8 mouse cellular contexts compared by ENCODE assay signal in genomic region chr7:90386885-90387459, GRCm38 (mm10). TPM values are rescaled to one million over a fixed set of nuclear protein-coding genes. Genes with fewer than 3 reads are reported as not detected.
DNase-seq lines count a peak whose midpoint lies in the region; ATAC-seq lines count a peak whose summit lies in the region.

No protein-coding gene starts in this region.

- H3K4me3 ChIP-seq in intestine, embryonic 14.5 days (ENCODE audit: low read depth, low read length), result no peak overlapping the region
- H3K4me3 ChIP-seq in intestine, embryonic 16.5 days (ENCODE audit: low read length), result no peak overlapping the region
- peak overlapping the region; percentile 41 for H3K4me3 ChIP-seq in forebrain, embryonic 10.5 days

- no peaks in the 10 kb centered on the region for H3K9me3 ChIP-seq in intestine, embryonic 14.5 days (ENCODE audit: control insufficient read depth, low read length)
- H3K9me3 ChIP-seq in intestine, embryonic 16.5 days (ENCODE audit: control insufficient read depth, low read length), result no peaks in the 10 kb centered on the region
- H3K9me3 ChIP-seq in forebrain, embryonic 10.5 days, result no peaks in the 10 kb centered on the region

- intact Hi-C loops in heart, postnatal 14 days (cut with DNase I), result no loop called here
- intact Hi-C loops in left cerebral cortex, postnatal 25 days (cut with DNase I), result no loop called here

- no peaks in the 10 kb centered on the region for H3K36me3 ChIP-seq in intestine, embryonic 14.5 days (ENCODE audit: control insufficient read depth, insufficient read depth, low read length)
- H3K36me3 ChIP-seq in intestine, embryonic 16.5 days (ENCODE audit: control insufficient read depth, insufficient read depth, low read length), result no peaks in the 10 kb centered on the region
- H3K36me3 ChIP-seq in forebrain, embryonic 10.5 days (replicated peaks), result no peaks in the 10 kb centered on the region

- ATAC-seq in intestine, embryonic 14.5 days (replicated peaks; ENCODE audit: low FRiP score, low TSS enrichment, low read depth), result no peak
- ATAC-seq in intestine, embryonic 16.5 days, result no peak
- no peak for ATAC-seq in CD4-positive, CD25-positive, alpha-beta regulatory T cell, adult 4 months

- no peak overlapping the region for H3K27ac ChIP-seq in intestine, embryonic 14.5 days (ENCODE audit: low read depth)
- no peak overlapping the region for H3K27ac ChIP-seq in intestine, embryonic 16.5 days (ENCODE audit: low read length)
- H3K27ac ChIP-seq in forebrain, embryonic 10.5 days, result no peak overlapping the region

- no peak overlapping the region for H3K9ac ChIP-seq in intestine, embryonic 14.5 days (ENCODE audit: low read length)
- no peak overlapping the region for H3K9ac ChIP-seq in intestine, embryonic 16.5 days (ENCODE audit: low read depth, low read length)

- H3K27me3 ChIP-seq in intestine, embryonic 14.5 days (replicated peaks; ENCODE audit: control insufficient read depth, insufficient read depth, low read length), result no peaks in the 10 kb centered on the region
- H3K27me3 ChIP-seq in intestine, embryonic 16.5 days (replicated peaks; ENCODE audit: control insufficient read depth, insufficient read depth, low read length), result no peaks in the 10 kb centered on the region
- no peaks in the 10 kb centered on the region for H3K27me3 ChIP-seq in forebrain, embryonic 10.5 days (ENCODE audit: poor library complexity, severe bottlenecking)

- peak overlapping the region; percentile 8; the same call in 1 of the 2 replicates for H3K4me2 ChIP-seq in intestine, embryonic 14.5 days (ENCODE audit: low read length)
- no peak overlapping the region for H3K4me2 ChIP-seq in intestine, embryonic 16.5 days (ENCODE audit: low read depth, low read length)

- no peak for DNase-seq in intestine, embryonic 14.5 days (ENCODE audit: low spot score)
- DNase-seq in forebrain, embryonic 10.5 days (ENCODE audit: extremely low spot score, low spot score), result peak; percentile 23
- DNase-seq in heart, postnatal 14 days, result peak; percentile 22 to 26
- peak; percentile 61 to 89 for DNase-seq in left cerebral cortex, postnatal 25 days (ENCODE audit: low spot score in 2 of 2)
- peak; percentile 67 for DNase-seq in right cerebral cortex, postnatal 25 days
- no peak for DNase-seq in thymus, adult 18-20 months

- 16% methylated on average over 8 of the region's 8 CpGs for WGBS in intestine, embryonic 14.5 days
- 8% methylated on average over 8 of the region's 8 CpGs for WGBS in intestine, embryonic 16.5 days
- WGBS in forebrain, embryonic 10.5 days, result 4% methylated on average over 8 of the region's 8 CpGs

- no peaks in the 10 kb centered on the region for H3K4me1 ChIP-seq in intestine, embryonic 14.5 days (replicated peaks; ENCODE audit: control insufficient read depth, insufficient read depth, low read length)
- H3K4me1 ChIP-seq in intestine, embryonic 16.5 days (ENCODE audit: control insufficient read depth, insufficient read depth, low read length), result no peaks in the 10 kb centered on the region
- peaks cover 23% of the 10 kb centered on the region for H3K4me1 ChIP-seq in forebrain, embryonic 10.5 days

RNA-seq across cellular contexts. Expression of gene Ccdc89, which starts 39.4 kb away (rescaled TPM):
- 1.3 and 1.6 TPM in 2 replicates for polyA plus RNA-seq in intestine, embryonic 14.5 days (2014; fragmentation: Nextera tagmentation; extraction: Ambion mirVana)
- polyA plus RNA-seq in intestine, embryonic 16.5 days (2015; fragmentation: Nextera tagmentation; extraction: Ambion mirVana), result 0.54 and 1.1 TPM in 2 replicates
- 2.4 and 2.5 TPM in 2 replicates for polyA plus RNA-seq in forebrain, embryonic 10.5 days (2016; fragmentation: Nextera tagmentation; extraction: Ambion mirVana)
- under 1 TPM in 1 of 2 experiments, not detected in 1; 0.29 TPM for total RNA-seq in heart, postnatal 14 days (2021)
- total RNA-seq in left cerebral cortex, postnatal 25 days (2021), result under 1 TPM; 0.71 to 0.78 TPM
- polyA plus RNA-seq in CD4-positive, CD25-positive, alpha-beta regulatory T cell, adult 4 months (2017; shearing (Covaris generic)), result not detected

RNA-seq across cellular contexts. Expression of gene Crebzf, which starts 55.6 kb away (rescaled TPM):
- 38.2 and 43.7 TPM in 2 replicates for polyA plus RNA-seq in intestine, embryonic 14.5 days (2014; fragmentation: Nextera tagmentation; extraction: Ambion mirVana)
- polyA plus RNA-seq in intestine, embryonic 16.5 days (2015; fragmentation: Nextera tagmentation; extraction: Ambion mirVana), result 11.5 and 11.7 TPM in 2 replicates
- polyA plus RNA-seq in forebrain, embryonic 10.5 days (2016; fragmentation: Nextera tagmentation; extraction: Ambion mirVana), result 21.8 and 24.2 TPM in 2 replicates
- 10 to 100 TPM; 26.1 to 27.9 TPM for total RNA-seq in heart, postnatal 14 days (2021)
- total RNA-seq in left cerebral cortex, postnatal 25 days (2021), result 10 to 100 TPM; 78.1 to 84.6 TPM
- 10 to 100 TPM; 13.7 to 29.0 TPM for polyA plus RNA-seq in CD4-positive, CD25-positive, alpha-beta regulatory T cell, adult 4 months (2017; shearing (Covaris generic))

Comparison
In these comparisons a context has a peak if more than half of its experiments do, and no peak if none do; other contexts are left out.
1. DNase-seq: peak in forebrain, embryonic 10.5 days (single experiment), heart, postnatal 14 days (2 of 2), left cerebral cortex, postnatal 25 days (2 of 2) and right cerebral cortex, postnatal 25 days (single experiment); none in intestine, embryonic 14.5 days (single experiment) and thymus, adult 18-20 months (0 of 2).